Mouse (Mus musculus): ENCODE results near the gene Nfe2. TPM values are rescaled to one million over a fixed set of nuclear protein-coding genes. Genes with fewer than 3 reads are reported as not detected.

Nfe2 gene
- 1.0 TPM for polyA plus RNA-seq (2017; shearing (Covaris generic))

GRCm38 (mm10) chr15:103257790-103258728, at the start of gene Nfe2:
Nfe2 (minus strand) TSS chr15:103258403.

GRCm38 (mm10) chr15:103272419-103273279, 14.4 kb upstream of the Nfe2 start, which contains the start of gene Copz1:
Copz1 (plus strand) TSS chr15:103272714.

GRCm38 (mm10) chr15:103240160-103241028, 17.8 kb downstream of the Nfe2 start, which contains the start of gene Hnrnpa1:
Hnrnpa1 (plus strand) TSS chr15:103240432.

GRCm38 (mm10) chr15:103239685-103240159, 18.5 kb downstream of the Nfe2 start, which contains the start of gene Cbx5:
Cbx5 (minus strand) TSS chr15:103239816.

Other genes with a start within 250 kb of the Nfe2 start
- not detected for gene Hoxc4, start 239.5 kb downstream of the Nfe2 start, polyA plus RNA-seq (2017; shearing (Covaris generic))
- gene Smug1, start 91.3 kb downstream of the Nfe2 start, polyA plus RNA-seq (2017; shearing (Covaris generic)) = 4.1 TPM
- 10.3 TPM for gene Cbx5, start 18.6 kb downstream of the Nfe2 start, polyA plus RNA-seq (2017; shearing (Covaris generic))
- gene Hnrnpa1, start 18.0 kb downstream of the Nfe2 start, polyA plus RNA-seq (2017; shearing (Covaris generic)) = 147 TPM
- 128 TPM for gene Copz1, start 14.3 kb upstream of the Nfe2 start, polyA plus RNA-seq (2017; shearing (Covaris generic))
- gene Gpr84, start 52.2 kb upstream of the Nfe2 start, polyA plus RNA-seq (2017; shearing (Covaris generic)) = not detected
- not detected for gene Zfp385a, start 81.7 kb upstream of the Nfe2 start, polyA plus RNA-seq (2017; shearing (Covaris generic))
- gene Itga5, start 108.4 kb upstream of the Nfe2 start, polyA plus RNA-seq (2017; shearing (Covaris generic)) = not detected
- gene Gtsf1, start 172.1 kb upstream of the Nfe2 start, polyA plus RNA-seq (2017; shearing (Covaris generic)) = not detected
- gene Gtsf2, start 190.1 kb upstream of the Nfe2 start, polyA plus RNA-seq (2017; shearing (Covaris generic)) = not detected
- gene Nckap1l, start 195.4 kb upstream of the Nfe2 start, polyA plus RNA-seq (2017; shearing (Covaris generic)) = 95.8 TPM
- gene Pde1b, start 244.6 kb upstream of the Nfe2 start, polyA plus RNA-seq (2017; shearing (Covaris generic)) = 3.5 TPM

All from effector memory CD4-positive, alpha-beta T cell, adult 7 months (primary cell).